Mouse (Mus musculus): Measurements from ENCODE around the gene Actn1. TPM values are rescaled to one million over a fixed set of nuclear protein-coding genes. Genes with fewer than 3 reads are reported as not detected.

Actn1 gene
- polyA plus RNA-seq, 1 experiment from 2014 or later: 8.3 TPM

DNA sequence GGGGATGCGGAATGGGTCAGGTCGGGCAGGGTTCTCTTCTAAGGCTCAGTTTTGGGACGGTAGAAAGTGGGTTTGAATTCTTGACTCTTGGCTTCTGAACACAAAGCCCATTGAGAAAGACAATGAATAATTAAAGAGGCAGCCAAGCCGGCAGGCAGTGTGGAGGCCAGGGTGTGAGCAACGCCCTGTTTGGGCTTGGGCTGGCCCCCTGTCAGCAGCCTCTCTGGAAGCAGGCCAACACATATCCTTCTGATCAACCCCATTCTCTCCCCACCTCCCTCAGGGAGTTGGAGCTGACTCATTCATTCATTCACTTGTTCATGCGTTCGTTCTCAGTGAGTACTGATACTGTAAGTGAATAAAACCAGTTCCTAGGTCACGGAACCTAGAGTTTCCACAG is 36.7 kb downstream of the Actn1 start:
- Histone ChIP-seq H3K27me3 (replicated peaks; ENCODE audit: control insufficient read depth, insufficient read depth, low read length) (no peaks in the 10 kb centered on the region), H3K27ac (ENCODE audit: low read depth, low read length) (no peak overlapping the region), H3K9ac (ENCODE audit: low read depth, low read length) (no peak overlapping the region), H3K36me3 (ENCODE audit: control insufficient read depth, insufficient read depth, low read length) (no peaks in the 10 kb centered on the region), H3K4me3 (ENCODE audit: low read length) (no peak overlapping the region), H3K9me3 (ENCODE audit: control insufficient read depth, low read length) (no peaks in the 10 kb centered on the region), H3K4me2 (ENCODE audit: low read length) (no peak overlapping the region), H3K4me1 (ENCODE audit: control insufficient read depth, insufficient read depth, low read depth, low read length) (peaks cover 10% of the 10 kb centered on the region)
- 29% methylated on average over 8 of the region's 8 CpGs for WGBS
- peak; percentile 32 for ATAC-seq

GRCm38 (mm10) chr12:80222473-80222872 is 37.7 kb downstream of the Actn1 start:
- 87% methylated on average over 3 of the region's 3 CpGs for WGBS
- H3K9me3 ChIP-seq (ENCODE audit: control insufficient read depth, low read length): no peaks in the 10 kb centered on the region
- H3K27ac ChIP-seq (ENCODE audit: low read depth, low read length): no peak overlapping the region
- H3K36me3 ChIP-seq (ENCODE audit: control insufficient read depth, insufficient read depth, low read length): no peaks in the 10 kb centered on the region
- no peak for ATAC-seq
- no peaks in the 10 kb centered on the region for H3K4me1 ChIP-seq (ENCODE audit: control insufficient read depth, insufficient read depth, low read depth, low read length)
- no peak overlapping the region for H3K4me2 ChIP-seq (ENCODE audit: low read length)
- no peak overlapping the region for H3K4me3 ChIP-seq (ENCODE audit: low read length)
- no peaks in the 10 kb centered on the region for H3K27me3 ChIP-seq (replicated peaks; ENCODE audit: control insufficient read depth, insufficient read depth, low read length)
- no peak overlapping the region for H3K9ac ChIP-seq (ENCODE audit: low read depth, low read length)

- H3K36me3 ChIP-seq (ENCODE audit: control insufficient read depth, insufficient read depth, low read length): no peaks in the 10 kb centered on the region
- H3K27me3 ChIP-seq (replicated peaks; ENCODE audit: control insufficient read depth, insufficient read depth, low read length): no peaks in the 10 kb centered on the region
- no peaks in the 10 kb centered on the region for H3K9me3 ChIP-seq (ENCODE audit: control insufficient read depth, low read length)
- no peak overlapping the region for H3K4me3 ChIP-seq (ENCODE audit: low read length)
- no peak for ATAC-seq
- 85% methylated on average over 14 of the region's 14 CpGs for WGBS
- no peak overlapping the region for H3K4me2 ChIP-seq (ENCODE audit: low read length)
- H3K4me1 ChIP-seq (ENCODE audit: control insufficient read depth, insufficient read depth, low read depth, low read length): no peaks in the 10 kb centered on the region; the same call in 1 of the 2 replicates
- H3K27ac ChIP-seq (ENCODE audit: low read depth, low read length): no peak overlapping the region
- no peak overlapping the region for H3K9ac ChIP-seq (ENCODE audit: low read depth, low read length)
Observed at GRCm38 (mm10) chr12:80220260-80221038, 39.7 kb downstream of the Actn1 start.

DNA sequence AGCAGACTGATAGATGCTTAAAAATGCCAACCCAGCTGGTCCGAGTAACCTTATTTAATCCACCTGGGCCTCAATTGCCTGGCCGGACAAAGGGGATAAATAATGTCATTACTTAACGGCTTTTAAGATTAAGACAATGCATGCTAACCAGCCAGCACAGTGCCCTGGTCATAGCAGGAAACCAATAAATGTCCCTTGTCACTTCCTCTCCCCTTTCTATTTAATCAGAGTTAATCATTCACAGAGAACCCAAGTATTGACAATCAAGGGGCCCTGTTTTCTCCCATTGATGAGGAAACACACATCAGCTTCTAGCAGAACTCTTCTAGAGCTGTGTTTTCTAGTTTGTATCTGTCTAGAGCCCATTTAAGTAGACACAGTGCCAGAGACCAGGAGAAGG is 41.4 kb downstream of the Actn1 start:
- H3K27ac ChIP-seq (ENCODE audit: low read depth, low read length): no peak overlapping the region
- no peaks in the 10 kb centered on the region for H3K27me3 ChIP-seq (replicated peaks; ENCODE audit: control insufficient read depth, insufficient read depth, low read length)
- no peaks in the 10 kb centered on the region; the same call in 1 of the 2 replicates for H3K4me1 ChIP-seq (ENCODE audit: control insufficient read depth, insufficient read depth, low read depth, low read length)
- WGBS: 63% methylated on average over 3 of the region's 3 CpGs
- H3K4me2 ChIP-seq (ENCODE audit: low read length): no peak overlapping the region
- no peak overlapping the region for H3K9ac ChIP-seq (ENCODE audit: low read depth, low read length)
- ATAC-seq: no peak
- no peak overlapping the region for H3K4me3 ChIP-seq (ENCODE audit: low read length)
- no peaks in the 10 kb centered on the region for H3K9me3 ChIP-seq (ENCODE audit: control insufficient read depth, low read length)
- no peaks in the 10 kb centered on the region for H3K36me3 ChIP-seq (ENCODE audit: control insufficient read depth, insufficient read depth, low read length)

DNA sequence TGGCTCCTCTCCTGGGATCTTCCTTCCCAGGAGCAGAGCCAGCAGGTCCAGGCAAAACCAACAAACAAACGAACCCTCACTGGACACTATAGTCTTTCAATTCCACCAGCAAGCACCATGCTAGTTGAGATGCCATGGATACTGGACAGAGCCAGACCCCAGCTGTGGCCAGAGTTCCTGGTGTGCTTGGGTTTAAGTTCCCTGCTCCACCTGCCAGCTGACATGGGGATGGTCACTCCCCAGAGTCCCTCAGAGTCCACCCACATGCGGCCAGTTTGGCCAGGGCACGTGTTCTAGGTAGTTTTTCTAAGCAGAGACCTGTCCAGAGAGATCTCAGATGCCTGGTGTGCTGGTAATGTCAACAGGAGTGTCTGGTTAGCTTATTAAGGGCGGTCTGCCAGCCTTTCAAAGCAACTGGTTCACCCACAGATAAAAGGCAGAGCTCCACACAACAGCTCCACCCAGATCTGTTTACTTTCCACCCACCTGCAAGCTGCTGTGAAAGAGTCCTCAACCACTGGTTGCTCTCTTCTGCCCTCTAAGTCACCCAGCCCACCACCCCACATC is 42.0 kb downstream of the Actn1 start:
- no peaks in the 10 kb centered on the region for H3K9me3 ChIP-seq (ENCODE audit: control insufficient read depth, low read length)
- no peak overlapping the region for H3K4me3 ChIP-seq (ENCODE audit: low read length)
- no peaks in the 10 kb centered on the region; the same call in 1 of the 2 replicates for H3K4me1 ChIP-seq (ENCODE audit: control insufficient read depth, insufficient read depth, low read depth, low read length)
- no peak overlapping the region for H3K27ac ChIP-seq (ENCODE audit: low read depth, low read length)
- ATAC-seq: no peak
- no peaks in the 10 kb centered on the region for H3K36me3 ChIP-seq (ENCODE audit: control insufficient read depth, insufficient read depth, low read length)
- WGBS: 85% methylated on average over 4 of the region's 4 CpGs
- H3K4me2 ChIP-seq (ENCODE audit: low read length): no peak overlapping the region
- no peaks in the 10 kb centered on the region for H3K27me3 ChIP-seq (replicated peaks; ENCODE audit: control insufficient read depth, insufficient read depth, low read length)
- no peak overlapping the region for H3K9ac ChIP-seq (ENCODE audit: low read depth, low read length)

- Histone ChIP-seq H3K9ac (ENCODE audit: low read depth, low read length) (no peak overlapping the region), H3K27ac (ENCODE audit: low read depth, low read length) (no peak overlapping the region), H3K4me1 (ENCODE audit: control insufficient read depth, insufficient read depth, low read depth, low read length) (no peaks in the 10 kb centered on the region; the same call in 1 of the 2 replicates), H3K9me3 (ENCODE audit: control insufficient read depth, low read length) (no peaks in the 10 kb centered on the region), H3K36me3 (ENCODE audit: control insufficient read depth, insufficient read depth, low read length) (no peaks in the 10 kb centered on the region), H3K4me2 (ENCODE audit: low read length) (no peak overlapping the region), H3K4me3 (ENCODE audit: low read length) (no peak overlapping the region), H3K27me3 (replicated peaks; ENCODE audit: control insufficient read depth, insufficient read depth, low read length) (no peaks in the 10 kb centered on the region)
- whole genome bisulfite sequencing: 56% methylated on average over 3 of the region's 3 CpGs
- ATAC-seq: no peak
Observed at GRCm38 (mm10) chr12:80217049-80217448, 43.1 kb downstream of the Actn1 start.

DNA sequence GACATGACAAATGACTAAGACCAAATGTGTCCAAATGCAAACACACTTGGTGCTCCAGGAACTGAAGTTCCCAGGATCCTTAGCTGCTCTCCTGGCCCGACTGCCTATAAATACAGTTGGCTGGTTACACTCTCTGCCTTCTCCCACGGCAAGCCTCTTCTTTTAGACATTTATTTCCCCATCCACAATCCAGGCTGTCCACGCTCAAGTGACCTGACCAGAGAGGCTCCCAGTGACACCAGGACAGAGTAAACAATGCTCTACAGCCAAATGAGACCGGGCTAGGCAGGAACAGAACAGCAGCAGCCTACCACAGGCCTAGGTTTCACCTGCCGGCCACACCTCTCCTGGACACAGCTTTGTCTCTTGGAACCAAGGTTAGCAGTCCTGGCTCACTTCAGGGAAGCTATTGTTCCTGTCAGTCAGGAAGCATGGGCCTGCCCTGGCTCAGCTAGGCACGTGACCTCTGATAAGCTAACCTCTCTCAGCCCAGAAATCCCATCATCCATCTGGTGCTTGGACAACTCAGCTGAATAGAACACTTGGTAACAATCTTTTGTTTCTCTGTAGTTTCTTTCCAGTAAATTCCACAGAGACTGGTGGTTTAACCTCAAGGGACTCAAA is 43.8 kb downstream of the Actn1 start:
- Histone ChIP-seq H3K9me3 (ENCODE audit: control insufficient read depth, low read length) (no peaks in the 10 kb centered on the region), H3K4me2 (ENCODE audit: low read length) (no peak overlapping the region), H3K27ac (ENCODE audit: low read depth, low read length) (no peak overlapping the region; the same call in 1 of the 2 replicates), H3K9ac (ENCODE audit: low read depth, low read length) (no peak overlapping the region; the same call in 1 of the 2 replicates), H3K36me3 (ENCODE audit: control insufficient read depth, insufficient read depth, low read length) (no peaks in the 10 kb centered on the region), H3K27me3 (replicated peaks; ENCODE audit: control insufficient read depth, insufficient read depth, low read length) (no peaks in the 10 kb centered on the region), H3K4me3 (ENCODE audit: low read length) (no peak overlapping the region), H3K4me1 (ENCODE audit: control insufficient read depth, insufficient read depth, low read depth, low read length) (no peaks in the 10 kb centered on the region; the same call in 1 of the 2 replicates)
- WGBS: 63% methylated on average over 6 of the region's 6 CpGs
- ATAC-seq: no peak

DNA sequence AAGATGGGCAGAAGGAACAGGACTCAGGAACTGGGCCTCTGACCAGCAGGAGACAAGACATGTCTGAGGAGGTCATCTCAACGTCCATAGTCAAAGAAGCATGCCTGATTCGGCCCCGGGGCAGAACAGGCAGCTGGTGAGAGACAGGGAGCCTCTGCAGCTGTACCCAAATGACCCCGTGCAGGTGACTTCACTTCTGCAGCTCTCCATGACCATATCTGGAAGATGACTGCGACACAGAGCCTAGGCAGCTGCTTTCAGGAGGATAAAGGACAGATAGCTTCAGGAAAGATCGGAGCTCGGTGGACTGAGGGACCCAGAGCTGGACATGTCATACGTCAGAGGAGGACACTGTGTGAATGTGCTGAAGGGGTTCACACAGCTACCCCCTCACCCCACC is 46.4 kb downstream of the Actn1 start:
- ATAC-seq: no peak
- H3K4me3 ChIP-seq (ENCODE audit: low read length): no peak overlapping the region
- H3K9me3 ChIP-seq (ENCODE audit: control insufficient read depth, low read length): no peaks in the 10 kb centered on the region
- no peak overlapping the region for H3K4me2 ChIP-seq (ENCODE audit: low read length)
- no peaks in the 10 kb centered on the region for H3K36me3 ChIP-seq (ENCODE audit: control insufficient read depth, insufficient read depth, low read length)
- no peak overlapping the region for H3K9ac ChIP-seq (ENCODE audit: low read depth, low read length)
- no peaks in the 10 kb centered on the region for H3K27me3 ChIP-seq (replicated peaks; ENCODE audit: control insufficient read depth, insufficient read depth, low read length)
- 87% methylated on average over 8 of the region's 8 CpGs for WGBS
- H3K4me1 ChIP-seq (ENCODE audit: control insufficient read depth, insufficient read depth, low read depth, low read length): no peaks in the 10 kb centered on the region; the same call in 1 of the 2 replicates
- no peak overlapping the region for H3K27ac ChIP-seq (ENCODE audit: low read depth, low read length)

DNA sequence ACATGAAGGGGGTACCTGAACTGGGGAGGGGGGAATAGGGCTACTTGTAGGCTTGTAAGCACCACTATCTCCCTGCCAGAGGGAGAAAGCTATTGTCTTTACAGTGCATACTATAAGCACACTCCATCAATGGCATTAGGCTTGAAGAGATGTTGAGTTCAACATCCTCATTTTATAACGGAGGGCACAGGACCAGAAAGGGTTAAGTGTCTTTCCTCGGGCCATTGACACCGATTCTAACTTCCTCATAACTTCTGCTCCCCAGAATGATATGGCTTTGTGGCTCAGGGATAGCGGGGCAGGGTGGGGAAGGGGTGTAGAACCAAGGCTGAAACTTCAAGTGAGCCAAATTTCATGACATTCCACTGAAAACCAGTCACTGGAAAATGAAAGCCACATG is 46.9 kb downstream of the Actn1 start:
- Histone ChIP-seq H3K9ac (ENCODE audit: low read depth, low read length) (no peak overlapping the region), H3K4me1 (ENCODE audit: control insufficient read depth, insufficient read depth, low read depth, low read length) (no peaks in the 10 kb centered on the region; the same call in 1 of the 2 replicates), H3K4me2 (ENCODE audit: low read length) (no peak overlapping the region), H3K36me3 (ENCODE audit: control insufficient read depth, insufficient read depth, low read length) (no peaks in the 10 kb centered on the region), H3K9me3 (ENCODE audit: control insufficient read depth, low read length) (no peaks in the 10 kb centered on the region), H3K4me3 (ENCODE audit: low read length) (no peak overlapping the region), H3K27ac (ENCODE audit: low read depth, low read length) (no peak overlapping the region), H3K27me3 (replicated peaks; ENCODE audit: control insufficient read depth, insufficient read depth, low read length) (no peaks in the 10 kb centered on the region)
- WGBS: 81% methylated on average over 4 of the region's 4 CpGs
- ATAC-seq: no peak
